Mouse (Mus musculus) CH12F3 (cell line): ENCODE measurements around the gene Il1r1.

Source experiments
- in situ Hi-C: fragments of 300-500 bp; cut with MboI; formaldehyde crosslinking; loops from 2 replicates; pipeline ENCODE4 v1.14.3; 2020; ENCODE audit warnings: low sequenced_read_pairs

The Il1r1 gene

DNA sequence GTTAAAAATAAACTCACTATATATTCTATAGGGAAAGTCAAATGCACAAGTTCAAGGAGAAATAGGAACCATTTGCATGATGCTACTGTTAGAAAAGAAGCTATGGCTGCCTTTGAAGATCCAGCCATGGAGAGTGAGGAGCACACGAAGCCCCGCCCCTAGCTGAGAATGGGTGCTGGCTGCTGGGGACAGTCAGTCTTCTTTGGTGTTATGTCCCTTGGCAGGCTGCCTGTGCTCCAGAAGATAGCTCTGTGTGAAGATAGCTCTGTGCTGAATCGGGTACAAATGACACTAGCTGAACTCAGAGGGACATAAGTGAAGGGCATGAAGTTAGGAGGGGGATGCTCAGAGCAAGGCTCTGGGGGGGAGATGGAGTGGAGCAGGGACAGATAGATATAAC is 86.2 kb downstream of the Il1r1 start:
- in situ Hi-C loops, result no loop called here

DNA sequence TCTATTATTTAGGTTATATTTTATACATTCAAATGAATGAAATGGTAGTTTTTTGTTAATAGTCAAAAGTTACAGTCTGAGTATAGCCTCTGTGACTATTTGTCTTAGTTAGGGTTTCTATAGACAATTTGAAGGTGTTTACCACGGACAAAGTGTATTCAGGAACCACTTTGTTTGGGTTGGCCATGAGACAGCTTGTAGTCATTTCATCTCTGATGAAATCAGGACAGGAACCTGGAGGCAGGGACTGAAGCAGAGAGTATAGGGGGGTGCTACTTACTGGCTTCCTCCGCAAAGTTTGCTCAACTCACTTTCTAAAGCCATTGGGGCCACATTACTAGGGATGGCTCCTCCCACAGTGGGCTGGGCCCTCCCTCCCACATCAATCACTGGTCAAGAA is 86.7 kb downstream of the Il1r1 start:
- in situ Hi-C loops, result no loop called here

DNA sequence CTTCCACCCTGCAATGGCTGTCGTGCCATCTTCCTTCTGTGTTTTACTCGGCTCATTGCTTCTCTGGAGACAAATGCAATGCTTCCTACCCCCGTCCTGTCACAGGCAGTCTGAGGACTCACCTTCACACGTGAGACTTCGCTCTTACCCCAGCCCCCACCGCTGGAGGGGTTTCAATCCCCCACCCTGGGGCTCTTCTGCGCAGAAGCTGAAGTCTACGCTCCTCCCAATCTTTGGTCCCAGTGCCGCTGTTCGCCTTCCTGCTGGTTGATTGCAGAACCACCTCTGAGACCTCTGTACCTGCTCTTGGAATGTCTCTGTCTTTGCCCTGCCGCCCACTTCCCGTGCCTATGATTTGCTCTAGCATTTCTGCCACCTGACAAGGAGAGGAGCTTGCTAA is 89.1 kb downstream of the Il1r1 start:
- in situ Hi-C loops, result no loop called here

GRCm38 (mm10) chr1:40317657-40318056 is 92.8 kb downstream of the Il1r1 start:
- in situ Hi-C loops, result no loop called here

GRCm38 (mm10) chr1:40321824-40322223 is 96.9 kb downstream of the Il1r1 start:
- in situ Hi-C loops, result no loop called here

GRCm38 (mm10) chr1:40322543-40322942 is 97.7 kb downstream of the Il1r1 start:
- in situ Hi-C loops, result no loop called here

DNA sequence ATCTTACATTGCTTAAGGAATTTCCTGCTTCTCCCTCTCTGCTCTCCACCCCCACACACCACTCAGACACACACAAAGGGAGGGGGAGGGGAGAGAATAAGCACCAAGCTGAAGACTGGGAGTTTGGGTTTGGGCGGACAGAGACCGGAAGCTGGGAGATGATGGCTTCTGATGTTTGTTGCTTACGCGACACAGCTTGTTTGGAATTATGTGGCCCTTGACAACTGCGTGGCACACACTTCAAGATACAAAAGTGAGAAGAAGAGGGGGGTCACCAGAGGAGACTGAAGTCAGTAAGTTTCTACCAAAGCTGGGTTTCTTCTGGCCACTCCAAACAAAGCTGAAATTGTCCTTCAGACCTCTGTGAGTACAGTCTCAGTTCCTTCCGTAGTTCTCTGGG is 99.6 kb downstream of the Il1r1 start, which contains the start of gene Il1rl2:
TSS of gene Il1rl2 (plus strand) at position 154 of the 400 bp plus-strand sequence.
- in situ Hi-C loops, result no loop called here

- in situ Hi-C loops, result no loop called here
Observed at GRCm38 (mm10) chr1:40324955-40325702, 100.2 kb downstream of the Il1r1 start.

DNA sequence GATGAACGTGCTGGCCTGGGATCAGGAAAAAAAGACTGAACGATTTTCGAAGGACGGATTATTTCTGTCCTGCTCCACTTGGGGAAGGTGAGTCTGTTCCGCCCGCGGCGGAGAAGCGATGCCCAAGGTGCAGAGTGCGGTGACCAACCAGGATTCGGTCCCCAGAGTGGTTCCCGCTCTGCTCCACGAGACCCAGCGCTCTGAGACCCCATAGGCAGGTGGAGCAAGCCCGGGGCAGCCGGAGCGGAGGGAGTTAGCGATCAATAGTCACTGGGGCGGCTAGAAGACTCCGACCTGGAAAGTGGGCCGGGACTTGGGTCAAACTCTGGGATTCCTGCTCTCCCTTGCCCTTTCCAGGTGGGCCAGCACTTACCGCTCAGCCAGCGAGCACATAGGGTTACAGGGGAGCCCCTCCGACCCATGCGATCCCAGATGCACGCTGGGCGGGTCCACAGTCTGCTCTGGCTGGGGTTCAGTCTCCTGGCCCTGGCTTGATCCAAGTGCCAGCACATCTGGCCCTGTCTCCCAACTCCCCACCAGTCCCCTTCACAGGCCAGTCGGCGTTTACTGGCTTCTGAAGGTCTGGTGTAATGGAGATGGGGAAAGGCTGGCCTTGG is 100.9 kb downstream of the Il1r1 start:
- in situ Hi-C loops, result no loop called here

DNA sequence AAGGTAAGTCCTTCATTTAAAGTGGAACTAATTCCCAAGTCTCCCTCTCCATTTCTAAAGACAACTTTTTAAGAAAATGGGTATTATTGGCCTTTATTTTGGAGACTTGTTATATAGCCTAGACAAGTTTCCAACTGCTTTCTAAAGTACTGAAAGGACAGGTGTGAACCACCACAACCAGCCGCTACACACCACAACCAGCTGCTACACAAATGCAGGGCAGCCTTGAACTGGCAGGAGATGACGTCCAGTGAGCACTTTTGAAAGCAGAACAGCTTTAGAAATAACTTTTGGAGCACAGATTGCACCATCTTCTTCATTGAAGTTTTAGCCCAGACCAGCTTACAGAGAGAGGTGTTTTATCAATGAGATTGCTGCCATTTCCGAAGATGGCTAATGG is 102.7 kb downstream of the Il1r1 start:
- in situ Hi-C loops, result no loop called here

DNA sequence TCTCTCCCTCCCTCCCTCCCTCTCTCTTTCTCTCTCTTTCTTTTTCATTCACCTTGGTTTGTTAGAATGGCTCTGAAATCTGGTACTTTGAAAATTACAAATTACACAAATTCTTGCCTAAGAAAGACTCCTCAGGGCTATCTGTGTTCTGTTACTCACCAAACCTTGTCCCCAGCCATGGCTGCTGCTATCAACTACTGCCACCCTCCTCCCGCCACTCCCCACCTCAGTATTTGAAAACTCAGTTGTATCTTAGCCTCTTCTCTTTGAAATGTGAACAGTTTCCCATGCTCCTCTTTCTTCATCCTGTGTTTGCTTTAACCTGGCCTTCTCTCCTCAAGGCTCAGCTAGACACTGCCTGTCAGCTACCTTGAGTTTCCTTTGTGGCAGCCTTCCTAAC is 104.6 kb downstream of the Il1r1 start:
- in situ Hi-C loops, result no loop called here

DNA sequence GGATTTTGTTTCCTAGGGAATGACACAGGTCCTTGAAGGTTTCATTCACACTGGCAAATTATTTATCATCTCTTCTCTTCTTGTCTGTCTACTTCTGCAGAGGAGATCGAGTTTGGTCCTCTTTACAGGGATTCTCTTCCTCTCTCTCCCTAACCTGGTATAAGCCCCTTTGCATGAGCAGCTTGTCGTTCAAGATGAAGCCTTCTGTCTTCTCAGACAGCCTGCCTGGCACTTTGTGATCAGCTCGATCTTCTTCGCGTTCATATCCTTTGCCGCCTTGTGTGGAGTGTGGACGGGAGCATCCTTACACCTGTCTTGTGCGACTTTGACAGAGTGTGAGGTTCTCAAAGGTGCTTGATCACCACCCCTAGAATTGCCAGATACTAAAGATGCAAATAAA is 105.3 kb downstream of the Il1r1 start:
- in situ Hi-C loops, result no loop called here

DNA sequence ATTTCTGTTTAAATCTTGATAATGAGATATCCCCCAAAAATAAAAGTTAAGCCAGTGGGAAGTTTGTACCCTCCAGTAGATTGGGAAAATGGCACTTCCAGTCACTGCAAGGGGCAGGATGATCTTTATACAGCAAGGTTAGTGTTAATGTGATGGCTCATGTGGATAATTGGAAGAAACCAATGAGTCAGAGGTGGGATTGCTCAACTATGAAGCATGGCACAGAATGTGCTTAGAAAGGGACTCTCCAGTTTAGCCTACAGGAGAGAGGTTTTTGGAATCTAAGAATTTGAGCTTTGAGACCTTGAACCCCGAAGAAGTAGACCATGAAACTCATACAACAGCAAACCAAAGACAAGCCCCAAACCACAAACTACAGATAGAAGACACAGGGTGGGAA is 114.5 kb downstream of the Il1r1 start:
- in situ Hi-C loops, result no loop called here

GRCm38 (mm10) chr1:40340102-40340501 is 115.2 kb downstream of the Il1r1 start:
- in situ Hi-C loops, result no loop called here

DNA sequence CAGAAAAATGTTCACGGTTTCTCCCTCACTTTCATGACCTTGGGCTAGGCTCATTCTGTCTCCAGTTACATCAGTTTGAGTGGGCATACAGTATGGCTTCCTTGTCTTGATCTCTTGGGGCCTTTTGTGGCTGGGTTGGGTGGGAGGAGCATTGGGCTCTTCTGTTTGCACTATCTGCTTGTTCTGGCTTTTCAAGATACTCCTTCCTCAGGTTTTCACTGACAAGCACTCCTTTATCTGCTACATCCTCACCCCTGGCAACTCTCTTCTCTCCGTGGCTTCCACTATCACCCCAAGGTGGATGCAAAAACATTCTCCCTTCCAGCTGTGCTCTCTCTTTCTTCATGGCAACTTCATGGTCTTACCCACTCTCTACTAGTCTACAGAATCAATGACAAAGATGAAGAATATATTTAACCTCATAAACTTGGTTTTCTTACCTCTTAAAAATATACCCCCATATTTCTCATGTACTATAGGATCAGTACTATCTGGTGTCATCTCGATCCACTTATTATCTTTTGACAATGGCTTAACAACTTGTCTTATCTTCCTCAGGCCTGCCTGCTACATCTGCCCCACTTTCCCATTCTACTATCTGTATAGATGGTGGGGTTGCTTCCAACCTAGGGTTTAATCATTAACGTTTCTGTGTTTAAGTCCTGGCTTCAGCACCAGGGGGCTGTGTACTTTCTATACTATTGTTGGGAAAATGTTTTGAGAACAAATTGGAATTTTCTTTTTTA is 127.5 kb downstream of the Il1r1 start:
- in situ Hi-C loops, result loop anchor here (25.0 kb wide), 1 partner anchor 365 kb away; no protein-coding TSS in a partner anchor

- in situ Hi-C loops, result loop anchor here (25.0 kb wide), 1 partner anchor 366 kb away; no protein-coding TSS in a partner anchor
Observed at GRCm38 (mm10) chr1:40352904-40353286, 128.0 kb downstream of the Il1r1 start.

DNA sequence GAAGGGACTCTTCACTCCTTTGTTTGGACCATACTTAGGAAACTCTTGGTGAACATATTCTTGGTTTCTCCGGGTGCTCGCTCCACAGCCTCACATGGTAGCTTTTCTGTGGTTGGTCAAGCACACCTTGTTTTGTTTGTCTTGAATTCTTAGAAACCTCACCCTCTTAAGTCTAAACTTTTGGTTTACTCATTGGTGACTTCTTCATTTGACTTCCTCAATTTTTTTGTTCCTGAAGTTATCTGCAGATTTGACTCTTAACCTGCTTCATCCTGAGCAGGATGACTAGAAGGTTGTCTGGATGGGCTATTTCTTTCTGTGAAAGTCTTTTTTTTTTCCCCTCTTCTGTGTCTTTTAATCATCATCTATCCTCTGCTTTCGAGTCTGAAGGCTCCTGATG is 129.8 kb downstream of the Il1r1 start:
- in situ Hi-C loops, result loop anchor here (25.0 kb wide), 1 partner anchor 367 kb away; no protein-coding TSS in a partner anchor

- in situ Hi-C loops, result loop anchor here (25.0 kb wide), 1 partner anchor 368 kb away; no protein-coding TSS in a partner anchor
Observed at GRCm38 (mm10) chr1:40355431-40355843, 130.6 kb downstream of the Il1r1 start.

- in situ Hi-C loops, result loop anchor here (25.0 kb wide), 1 partner anchor 369 kb away; no protein-coding TSS in a partner anchor
Observed at GRCm38 (mm10) chr1:40355904-40356521, 131.1 kb downstream of the Il1r1 start.

GRCm38 (mm10) chr1:40357921-40358320 is 133.0 kb downstream of the Il1r1 start:
- in situ Hi-C loops, result loop anchor here (25.0 kb wide), 1 partner anchor 371 kb away; no protein-coding TSS in a partner anchor

- in situ Hi-C loops, result loop anchor here (25.0 kb wide), 1 partner anchor 371 kb away; no protein-coding TSS in a partner anchor
Observed at GRCm38 (mm10) chr1:40358351-40358750, 133.5 kb downstream of the Il1r1 start.
